Mouse (Mus musculus) testis, adult 10 weeks (tissue): ENCODE measurements around the gene Gm7982. TPM values are rescaled to one million over a fixed set of nuclear protein-coding genes. Genes with fewer than 3 reads are reported as not detected.

ENCODE experiments used
- polyA plus RNA-seq: library from polyadenylated mRNA; stranded (reverse); fragments of 350-450 nt; fragmentation: Illumina TruSeq; extraction: RNeasy Lipid Tissue Mini Kit (QIAGEN cat#74804); gene quantifications from one replicate; pipeline ENCODE4 v1.2.3, GENCODE M21; 2014; ENCODE audit warnings: low read depth, low replicate concordance

The Gm7982 gene
- 6.0 TPM for polyA plus RNA-seq

DNA sequence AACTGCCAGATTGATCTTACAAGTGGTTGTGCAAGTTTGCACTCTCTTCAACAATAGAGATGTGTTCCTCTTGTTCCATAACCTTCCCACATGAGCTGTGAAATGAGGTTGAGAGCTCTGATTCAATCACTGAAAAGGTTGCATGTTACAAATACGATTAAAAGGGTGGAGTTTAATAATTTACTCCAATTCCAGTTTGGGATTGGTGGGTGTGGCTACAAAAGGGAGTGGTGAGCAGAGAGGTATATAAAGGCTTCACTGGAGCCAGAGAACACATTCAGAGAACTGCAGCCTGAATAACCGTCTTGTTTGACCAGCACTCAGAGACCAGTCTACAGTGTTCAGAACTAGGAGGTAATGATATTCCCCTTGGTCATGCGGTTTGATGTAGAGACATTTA lies at the start of gene Gm7982:
Gene Gm7982 (plus strand): TSS at position 301 of the 400 bp plus-strand sequence.

DNA sequence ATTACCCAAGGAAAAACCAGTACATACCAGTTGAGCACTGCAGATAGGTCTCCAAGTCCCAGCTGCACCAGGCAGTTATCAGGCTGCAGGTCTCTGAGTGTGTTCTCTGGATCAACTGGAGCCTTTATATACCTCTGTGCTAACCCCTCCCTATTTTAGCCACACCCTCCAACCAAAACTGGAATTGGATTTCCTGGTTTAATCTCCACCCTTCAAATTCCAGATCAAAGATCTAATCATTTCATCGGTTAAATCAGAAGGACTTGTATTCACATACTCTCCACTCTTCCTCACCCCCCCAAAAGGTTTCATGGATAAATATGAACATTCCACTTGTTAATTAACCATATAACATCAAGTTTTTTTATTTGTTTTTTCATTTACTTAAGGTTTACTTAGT lies 5.7 kb upstream of the Gm7982 start, which contains the start of gene Gm7978:
Gene Gm7978 (minus strand): TSS at position 101 of the 400 bp plus-strand sequence.

DNA sequence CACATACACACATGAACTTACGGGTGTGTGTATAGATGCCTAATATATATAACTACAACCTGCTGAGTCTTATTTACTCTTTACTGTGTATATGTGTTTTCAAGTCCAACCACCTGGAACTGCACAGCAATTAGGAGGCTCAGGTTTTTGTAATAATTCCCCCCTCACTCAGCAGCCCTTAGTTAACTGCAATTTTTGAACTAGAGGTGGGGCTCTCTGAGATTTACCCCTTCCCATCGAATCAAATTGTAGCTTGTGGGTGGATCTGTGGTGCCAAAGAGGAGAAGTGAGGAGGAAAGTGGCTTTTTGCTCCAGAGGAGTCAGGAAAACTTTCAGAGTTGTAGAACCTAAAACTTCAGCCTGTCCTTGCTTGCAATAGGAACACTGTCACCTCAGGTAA lies 33.9 kb downstream of the Gm7982 start, which contains the start of gene E330014E10Rik:
Gene E330014E10Rik (plus strand): TSS at position 301 of the 400 bp plus-strand sequence.

Other genes with a start within 250 kb of the Gm7982 start
- not detected for gene Gm3286, start 231.3 kb upstream of the Gm7982 start, polyA plus RNA-seq
- not detected for gene Gm7971, start 147.1 kb upstream of the Gm7982 start, polyA plus RNA-seq
- not detected for gene Gm7978, start 5.8 kb upstream of the Gm7982 start, polyA plus RNA-seq
- gene E330014E10Rik, start 34.0 kb downstream of the Gm7982 start, polyA plus RNA-seq, result 0.14 TPM
- 0.62 TPM for gene Cxcl13, start 214.9 kb downstream of the Gm7982 start, polyA plus RNA-seq